Comparison of ENCODE assay signal across 13 mouse cellular contexts in genomic region chr13:24419560-24420250, GRCm38 (mm10).
A peak's percentile ranks its signal among the peaks of the same experiment; 100 is the strongest.
DNase-seq lines count a peak whose midpoint lies in the region; ATAC-seq and TF ChIP-seq lines count a peak whose summit lies in the region.
"Had no signal": no experiment of that assay in that cellular context is flagged by ENCODE, and none has a peak within 500 bp of the region (broad histone marks: within the 10 kb centered on the region; RNA-seq: fewer than 3 reads in every experiment).

No protein-coding gene starts in this region.

- no peak for DNase-seq in midbrain, embryonic 10.5 days (ENCODE audit: low spot score)
- DNase-seq in midbrain, postnatal 0 days (ENCODE audit: low spot score): no peak
- DNase-seq in c-Kit-positive CD71-positive TER-119-negative erythroid progenitor cells, embryonic 14.5 days (ENCODE audit: low read depth): peak; percentile 79
- DNase-seq in thymus, postnatal 0 days (ENCODE audit: low spot score): peak; percentile 41
- no peak for DNase-seq in cerebellum, adult 11 months
- DNase-seq in gastrocnemius, postnatal 36 days: no peak
- DNase-seq in frontal cortex, postnatal 14 days (ENCODE audit: low spot score in 2 of 2): no peak
- DNase-seq: cerebellum, adult 8-10 months; gastrocnemius, adult 2 months; kidney, postnatal 36 days; lung, postnatal 10 days had no signal

- H3K4me1 ChIP-seq in midbrain, embryonic 10.5 days: peaks cover 4% of the 10 kb centered on the region; the same call in 1 of the 2 replicates
- no peaks in the 10 kb centered on the region for H3K4me1 ChIP-seq in midbrain, postnatal 0 days (ENCODE audit: insufficient read depth, low read length)
- H3K4me1 ChIP-seq in liver, embryonic 16.5 days (ENCODE audit: control insufficient read depth, low read depth, low read length): peaks cover 56% of the 10 kb centered on the region

- no peak overlapping the region for H3K4me3 ChIP-seq in midbrain, embryonic 10.5 days
- no peak overlapping the region for H3K4me3 ChIP-seq in midbrain, postnatal 0 days (ENCODE audit: low read depth, low read length)
- peak overlapping the region; percentile 43 for H3K4me3 ChIP-seq in liver, embryonic 16.5 days (ENCODE audit: low read depth, low read length)
- H3K4me3 ChIP-seq: gastrocnemius, adult 2 months had no signal

- no peaks in the 10 kb centered on the region for H3K9me3 ChIP-seq in midbrain, embryonic 10.5 days (replicated peaks)
- H3K9me3 ChIP-seq in midbrain, postnatal 0 days (ENCODE audit: low read length): no peaks in the 10 kb centered on the region
- no peaks in the 10 kb centered on the region for H3K9me3 ChIP-seq in liver, embryonic 16.5 days (replicated peaks; ENCODE audit: control insufficient read depth, low read length)

- TF ChIP-seq CTCF in midbrain, postnatal 0 days (IDR thresholded peaks at IDR 0.05): no peak

- no peak overlapping the region for H3K9ac ChIP-seq in midbrain, postnatal 0 days (replicated peaks; ENCODE audit: low read length, poor library complexity, severe bottlenecking)
- peak overlapping the region; percentile 58 for H3K9ac ChIP-seq in liver, embryonic 16.5 days (ENCODE audit: low read depth, low read length)
- H3K9ac ChIP-seq: hindbrain, embryonic 14.5 days had no signal

- H3K36me3 ChIP-seq in midbrain, embryonic 10.5 days: no peaks in the 10 kb centered on the region
- H3K36me3 ChIP-seq in midbrain, postnatal 0 days (ENCODE audit: insufficient read depth, low read length): no peaks in the 10 kb centered on the region
- no peaks in the 10 kb centered on the region for H3K36me3 ChIP-seq in liver, embryonic 16.5 days (ENCODE audit: control insufficient read depth, insufficient read depth)

- WGBS in midbrain, embryonic 10.5 days: 80% methylated on average over 13 of the region's 13 CpGs
- WGBS in midbrain, postnatal 0 days: 77% methylated on average over 13 of the region's 13 CpGs
- WGBS in liver, embryonic 16.5 days (ENCODE audit: insufficient replicate concordance): 25% methylated on average over 13 of the region's 13 CpGs

- no peaks in the 10 kb centered on the region for H3K27me3 ChIP-seq in midbrain, embryonic 10.5 days (ENCODE audit: low read depth, poor library complexity, severe bottlenecking)
- no peaks in the 10 kb centered on the region for H3K27me3 ChIP-seq in midbrain, postnatal 0 days (ENCODE audit: insufficient read depth, low read length)
- no peaks in the 10 kb centered on the region for H3K27me3 ChIP-seq in liver, embryonic 16.5 days (ENCODE audit: control insufficient read depth, insufficient read depth, low read depth, low read length)

- intact Hi-C loops in gastrocnemius, postnatal 36 days (cut with DNase I): no loop called here

- H3K4me2 ChIP-seq in midbrain, postnatal 0 days (ENCODE audit: low read depth, low read length, poor library complexity, severe bottlenecking): no peak overlapping the region
- H3K4me2 ChIP-seq in liver, embryonic 16.5 days (ENCODE audit: low read depth, low read length): peak overlapping the region; percentile 59
- H3K4me2 ChIP-seq: hindbrain, embryonic 14.5 days had no signal

- ATAC-seq in midbrain, postnatal 0 days (ENCODE audit: low FRiP score): no peak
- ATAC-seq in liver, embryonic 16.5 days (ENCODE audit: low read depth): peak; percentile 95

- H3K27ac ChIP-seq in midbrain, embryonic 10.5 days (replicated peaks): peak overlapping the region; percentile 33
- H3K27ac ChIP-seq in midbrain, postnatal 0 days (ENCODE audit: low read depth, low read length): no peak overlapping the region
- peak overlapping the region; percentile 98 for H3K27ac ChIP-seq in liver, embryonic 16.5 days (ENCODE audit: low read length)
- H3K27ac ChIP-seq: gastrocnemius, adult 2 months; hindbrain, embryonic 14.5 days had no signal

Comparison
In these comparisons a context has a peak if more than half of its experiments do, and no peak if none do; other contexts are left out.
1. DNase-seq: peak in c-Kit-positive CD71-positive TER-119-negative erythroid progenitor cells, embryonic 14.5 days (single experiment) and thymus, postnatal 0 days (single experiment); none in midbrain, embryonic 10.5 days (single experiment), midbrain, postnatal 0 days (single experiment), cerebellum, adult 11 months (single experiment), gastrocnemius, postnatal 36 days (0 of 2) and frontal cortex, postnatal 14 days (0 of 2).